Mouse (Mus musculus): ENCODE measurements at regions not wholly inside any gene's neighbourhood (a gene's known extent, or its start where the extent isn't known, plus 50 kb on each side); places are given as distances from the start of the nearest gene placed in this dataset.
A peak's percentile ranks its signal among the peaks of the same experiment; 100 is the strongest.
"Not testable (repeated sequence)": the region's sequence is repeated elsewhere in the genome, so short reads cannot be mapped to it uniquely, and the experiment has no call there.

DNA sequence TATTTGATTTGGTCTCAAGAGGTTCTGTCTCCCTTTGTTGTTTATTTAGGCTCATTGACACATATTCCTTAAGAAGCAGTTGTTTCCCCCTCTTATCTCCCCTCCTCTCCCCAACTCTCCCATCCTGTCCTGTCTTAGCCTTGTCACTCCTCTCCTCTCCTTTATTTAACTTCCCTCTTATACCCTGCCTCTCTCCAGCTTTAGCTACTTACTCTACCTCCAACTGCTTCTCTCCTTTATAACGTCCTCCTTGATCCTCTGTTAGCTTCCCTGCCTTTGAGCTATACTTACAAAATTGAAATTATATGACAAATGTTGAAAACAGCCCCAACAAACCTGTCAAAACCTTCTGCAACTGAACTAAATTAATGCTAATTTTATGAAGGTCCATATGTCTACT is 841.7 kb upstream of the G6pd2 start:
- no peak for DNase-seq (ENCODE audit: low spot score in 2 of 2)

- no peak for DNase-seq (ENCODE audit: low spot score in 2 of 2)
Measured at GRCm38 (mm10) chr5:60969470-60969869, 839.1 kb upstream of the G6pd2 start.

DNA sequence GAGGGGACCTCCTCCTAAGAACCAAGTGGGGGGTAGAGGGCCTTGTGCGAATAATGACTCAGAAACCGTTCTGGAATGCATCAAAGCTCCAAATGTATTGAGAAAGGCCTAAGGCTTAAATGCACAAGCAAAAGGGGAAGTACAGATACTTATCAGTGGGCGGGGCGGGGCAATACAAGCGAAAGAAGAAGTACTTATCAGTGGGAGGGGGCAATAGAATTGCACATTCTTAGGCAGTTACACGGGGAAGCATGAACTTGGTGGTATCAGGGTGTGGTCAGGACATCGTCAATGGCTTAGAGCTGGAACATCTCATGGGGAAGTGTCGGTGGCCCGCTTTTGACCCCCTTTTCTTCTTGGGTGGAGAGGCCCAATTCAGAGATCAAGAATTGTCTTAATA is 829.9 kb upstream of the G6pd2 start:
- no peak for DNase-seq (ENCODE audit: low spot score in 2 of 2)

- no peak for DNase-seq (ENCODE audit: low spot score in 2 of 2)
Measured at GRCm38 (mm10) chr5:60988313-60988712, 820.3 kb upstream of the G6pd2 start.

- DNase-seq (ENCODE audit: low spot score in 2 of 2): not testable (repeated sequence)
Measured at GRCm38 (mm10) chr5:60989330-60989729, 819.3 kb upstream of the G6pd2 start.

DNA sequence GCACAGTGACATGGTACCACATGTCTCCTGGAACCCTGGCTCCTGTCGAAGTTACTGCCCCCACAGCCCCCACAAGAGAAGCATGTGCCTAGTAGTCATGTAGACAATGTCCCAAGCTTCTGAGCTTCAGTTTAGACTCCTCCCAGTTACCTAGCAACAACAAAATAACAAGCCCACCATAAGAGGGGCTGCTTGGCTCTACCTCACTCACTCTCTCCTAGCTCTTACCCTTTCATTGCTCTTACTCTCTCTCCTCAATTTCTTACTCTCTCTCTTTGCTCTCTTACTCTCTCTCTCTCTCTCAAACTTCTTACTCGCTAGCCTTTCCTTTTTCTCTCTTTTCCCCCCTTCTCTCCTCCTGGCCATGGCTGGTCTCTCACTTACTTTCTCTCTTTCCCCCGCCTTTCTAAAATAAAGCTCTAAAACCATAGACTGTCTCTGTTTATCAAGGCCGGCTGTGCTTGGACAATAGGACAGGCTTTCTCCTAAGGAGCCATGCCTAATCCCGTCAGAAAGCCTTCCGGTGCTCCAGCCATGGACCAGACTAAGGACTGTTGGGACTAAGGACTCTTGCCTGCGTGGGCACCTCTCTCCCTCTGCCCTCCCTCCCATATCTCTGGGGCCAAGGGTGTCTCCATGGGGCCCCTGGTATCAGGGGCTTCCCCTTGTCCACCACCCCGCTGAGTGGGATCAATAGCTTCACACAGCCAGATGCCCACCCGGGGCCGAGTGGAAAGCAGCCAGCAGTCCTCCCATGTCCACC is 813.7 kb upstream of the G6pd2 start:
- DNase-seq (ENCODE audit: low spot score in 2 of 2): no peak

GRCm38 (mm10) chr5:61035539-61036089 is 773.0 kb upstream of the G6pd2 start:
- peak; percentile 70 to 72 for DNase-seq (ENCODE audit: low spot score in 2 of 2)

All from right cerebral cortex, postnatal 10 days (tissue).